Mouse (Mus musculus) retina, postnatal 7 days (tissue): Measurements from ENCODE around the gene Slc5a4a.
A peak's percentile ranks its signal among the peaks of the same experiment; 100 is the strongest.

Experiments used
- DNase-seq: peaks from one replicate; pipeline ENCODE4 v3.0.0-alpha.2; 2012; ENCODE audit warnings: low read depth, low spot score

Gene Slc5a4a

DNA sequence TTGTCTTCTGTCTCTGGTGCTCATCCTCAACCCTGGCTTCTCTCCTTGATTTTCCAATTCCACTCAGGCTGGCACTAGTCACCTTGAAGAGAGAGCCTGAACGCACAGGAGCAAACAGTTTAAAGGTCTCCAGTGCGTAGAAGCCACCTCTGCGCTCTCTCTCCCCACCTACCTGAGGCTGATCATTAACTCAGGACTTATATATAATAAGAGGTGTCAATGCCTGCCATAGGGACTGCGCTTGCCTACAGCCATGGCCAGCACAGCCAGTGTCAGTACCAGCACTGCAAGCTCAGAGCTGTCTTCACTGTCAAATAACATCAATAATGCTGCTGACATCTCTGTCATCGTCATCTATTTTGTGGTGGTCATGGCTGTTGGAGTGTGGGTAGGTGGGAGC lies at the start of gene Slc5a4a:
Gene Slc5a4a, plus strand, starts transcription at position 174 of the 400 bp plus-strand sequence.
- no peak for DNase-seq

DNA sequence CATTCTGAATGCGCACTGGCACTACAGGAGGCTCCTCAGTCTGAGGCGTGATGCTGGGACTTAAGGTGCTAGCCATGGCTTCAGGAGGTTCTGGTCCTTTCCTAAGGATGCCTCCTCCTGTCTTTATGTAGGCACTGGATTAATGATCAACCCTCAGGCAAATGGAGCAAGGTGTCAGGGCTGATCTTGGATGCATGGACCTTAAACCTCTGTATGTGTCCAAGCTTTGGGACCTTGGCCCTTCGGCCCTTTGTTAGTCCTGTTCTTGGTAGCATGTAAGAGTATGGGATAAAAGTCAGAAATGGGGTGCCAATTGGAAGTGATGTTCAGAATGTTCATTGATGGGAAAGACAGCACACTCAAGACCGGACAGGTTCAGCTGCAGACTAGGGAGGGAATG lies 36.4 kb upstream of the Slc5a4a start, which contains the start of gene Slc5a4b:
Gene Slc5a4b, minus strand, starts transcription at position 101 of the 400 bp plus-strand sequence.
- no peak for DNase-seq

DNA sequence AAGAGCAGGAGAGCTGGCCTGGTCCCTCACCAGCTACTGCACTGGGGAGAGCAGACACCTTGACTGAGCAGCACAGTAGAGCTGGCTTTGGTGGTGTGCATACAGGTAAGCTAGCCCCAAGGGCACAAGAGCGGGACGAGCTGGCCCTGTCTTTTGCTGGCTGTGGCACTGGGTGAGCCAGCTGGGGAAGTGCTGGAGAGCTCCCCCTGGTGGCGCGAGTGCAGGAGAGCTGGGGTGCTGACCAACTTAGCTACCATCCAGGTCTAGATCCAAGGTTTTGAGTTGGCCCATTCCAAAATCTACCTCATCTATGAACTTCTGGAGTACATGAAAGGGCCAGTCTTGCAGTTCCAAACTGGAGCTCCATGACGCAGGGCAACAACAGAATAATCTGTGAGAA lies 29.3 kb upstream of the Slc5a4a start:
- DNase-seq, result peak; percentile 16

DNA sequence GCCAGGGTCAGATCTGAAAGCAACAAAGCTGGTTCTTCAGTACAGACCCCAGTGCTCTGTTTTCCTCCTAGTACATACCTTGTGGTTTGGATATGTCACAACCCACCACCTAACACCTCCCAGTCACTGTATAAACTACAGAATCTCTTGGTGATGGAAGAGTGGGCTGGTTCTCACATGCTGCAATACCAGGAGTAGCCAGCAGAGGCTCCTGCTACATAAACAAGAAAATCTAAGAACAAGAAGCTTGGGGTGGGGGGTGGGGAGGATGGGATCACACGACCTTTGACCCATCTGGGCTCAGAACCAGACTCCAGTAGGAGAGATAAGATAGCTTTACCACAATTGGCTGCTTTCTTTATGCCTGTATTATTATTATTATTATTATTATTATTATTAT lies 28.5 kb upstream of the Slc5a4a start:
- peak; percentile 11 for DNase-seq

DNA sequence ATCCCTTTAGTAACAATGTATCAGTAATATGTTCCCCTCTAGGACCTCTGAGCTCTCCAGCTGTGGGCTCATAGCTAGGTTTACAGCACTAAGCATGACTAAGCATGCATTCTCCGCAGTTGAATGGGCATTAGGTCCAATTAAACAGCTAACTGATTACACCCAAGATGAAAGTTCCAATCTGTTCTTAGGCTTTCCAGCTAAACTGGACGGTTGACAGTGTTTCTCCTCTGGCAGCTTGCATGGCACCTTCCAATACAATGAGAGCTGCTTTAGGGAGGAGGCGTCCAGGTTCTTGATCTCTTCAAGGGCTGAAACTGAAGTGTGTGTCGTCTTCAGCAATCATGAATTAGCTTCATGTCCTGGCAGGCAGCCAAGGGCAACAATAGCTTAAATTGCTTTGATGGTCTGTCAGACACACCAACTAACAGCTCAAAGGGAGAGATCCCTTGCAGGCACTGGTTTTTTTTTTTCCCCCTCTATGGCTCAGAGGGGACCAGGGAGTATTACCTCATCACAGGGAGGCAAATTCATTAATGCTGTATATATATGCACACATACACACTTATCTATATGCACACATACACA lies 27.0 kb upstream of the Slc5a4a start:
- no peak for DNase-seq

DNA sequence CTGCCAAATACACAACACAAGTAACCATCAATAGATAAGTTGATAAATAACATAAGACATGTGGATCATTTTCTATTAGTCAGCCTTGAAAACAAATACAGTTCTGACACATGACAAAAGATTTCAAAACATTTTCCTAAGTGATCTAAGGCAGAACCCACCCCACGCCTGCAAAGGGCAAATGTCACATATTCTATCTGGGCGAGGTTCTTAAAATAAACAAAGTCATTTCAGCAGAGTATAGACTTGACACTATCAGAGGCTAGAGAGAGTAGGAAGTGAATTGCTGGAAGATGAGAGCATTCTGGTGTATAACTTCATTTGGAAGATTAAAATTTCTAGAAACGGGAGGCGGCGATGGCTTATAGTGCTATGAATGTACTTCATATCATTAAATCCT lies 25.8 kb upstream of the Slc5a4a start:
- DNase-seq, result no peak

DNA sequence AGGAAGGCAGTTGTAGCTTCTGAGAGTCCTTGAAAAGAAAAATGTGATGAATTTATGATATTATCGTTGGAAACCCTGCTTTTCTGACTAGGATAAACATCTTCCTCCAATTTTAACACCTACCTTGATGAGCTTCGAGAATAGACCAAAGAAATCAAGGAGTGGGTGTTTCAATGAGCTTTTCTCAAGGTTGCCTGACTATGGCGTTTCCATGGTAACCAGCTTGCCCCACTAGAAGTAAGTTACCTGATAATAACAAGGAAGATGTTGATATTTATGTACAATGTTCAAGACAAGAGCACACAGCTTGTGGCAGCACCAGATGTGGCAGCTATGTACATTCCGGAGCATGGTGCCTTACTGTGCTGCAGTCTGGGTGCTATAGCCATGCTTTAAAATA lies 14.7 kb upstream of the Slc5a4a start:
- no peak for DNase-seq

DNA sequence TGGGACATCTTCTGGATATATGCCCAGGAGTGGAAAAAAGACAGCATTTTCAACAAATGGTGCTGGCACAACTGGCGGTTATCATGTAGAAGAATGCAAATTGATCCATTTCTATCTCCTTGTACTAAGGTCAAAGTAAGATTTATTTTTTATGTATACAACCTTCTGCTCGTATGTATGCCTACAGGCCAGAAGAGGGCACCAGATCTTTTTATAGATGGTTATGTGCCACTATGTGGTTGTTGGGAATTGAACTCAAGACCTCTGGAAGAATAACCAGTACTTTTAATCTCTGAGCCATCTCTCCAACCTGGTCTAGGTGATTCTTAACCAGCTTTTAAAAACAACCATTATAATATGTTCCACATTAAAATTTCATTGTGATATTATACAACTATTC lies 10.9 kb upstream of the Slc5a4a start:
- no peak for DNase-seq

DNA sequence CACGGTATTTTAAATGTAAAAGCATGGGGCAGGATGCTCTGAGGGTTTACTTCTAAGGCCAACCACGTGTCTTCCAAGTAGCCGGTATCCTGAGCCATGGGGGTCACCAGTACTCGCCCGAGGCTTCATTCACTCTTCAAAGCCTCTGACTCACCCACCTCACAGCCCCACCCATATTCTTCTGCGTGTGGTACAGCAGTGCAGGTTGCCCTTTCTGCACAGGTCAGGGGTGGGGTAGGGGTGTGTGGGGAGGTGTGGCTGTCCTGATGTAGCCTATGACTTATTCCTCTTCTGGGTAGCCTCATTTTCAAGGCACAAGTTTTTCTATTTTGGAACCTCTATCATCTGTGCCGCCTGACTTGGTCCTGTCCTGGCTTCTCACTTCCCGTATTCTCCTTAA lies 405 bp upstream of the Slc5a4a start:
- DNase-seq, result no peak

DNA sequence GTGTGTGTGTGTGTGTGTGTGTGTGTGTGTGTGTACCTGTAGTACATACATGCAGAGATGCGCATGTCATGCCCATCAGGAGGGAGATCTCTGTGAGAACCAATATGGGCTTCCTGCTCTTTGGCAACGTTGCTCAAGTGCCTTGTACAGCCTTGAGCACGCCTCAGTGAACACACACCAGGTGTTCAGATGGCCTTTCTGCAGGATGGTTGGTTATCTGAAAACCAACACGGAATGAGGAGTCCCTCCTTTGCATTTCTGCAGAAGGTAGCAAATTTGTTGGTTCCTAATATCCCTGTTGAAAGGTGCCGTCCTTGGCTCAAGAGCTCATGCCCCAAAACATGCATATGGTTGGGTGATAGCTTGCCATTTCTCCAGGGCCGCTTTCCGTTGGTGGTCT lies 8.7 kb downstream of the Slc5a4a start:
- no peak for DNase-seq

DNA sequence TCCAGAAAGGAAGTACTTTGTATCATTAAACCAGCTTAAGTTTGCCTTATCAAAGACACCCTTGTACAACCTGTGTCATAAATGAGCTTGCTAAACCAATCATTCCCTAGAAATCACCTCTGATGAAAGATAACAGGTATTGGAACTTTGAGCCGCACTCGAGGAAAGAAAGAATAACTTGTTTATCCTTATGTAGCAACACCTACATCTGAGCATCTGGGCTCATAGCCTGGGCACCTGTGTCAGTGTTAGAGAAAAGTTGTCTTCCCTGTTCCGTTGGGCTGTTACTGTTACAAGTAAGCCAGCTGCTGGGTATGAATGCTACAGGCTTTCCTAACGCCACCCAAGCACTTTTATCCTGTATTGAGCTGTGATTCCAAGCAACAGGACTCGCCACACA lies 10.3 kb downstream of the Slc5a4a start:
- DNase-seq, result no peak

DNA sequence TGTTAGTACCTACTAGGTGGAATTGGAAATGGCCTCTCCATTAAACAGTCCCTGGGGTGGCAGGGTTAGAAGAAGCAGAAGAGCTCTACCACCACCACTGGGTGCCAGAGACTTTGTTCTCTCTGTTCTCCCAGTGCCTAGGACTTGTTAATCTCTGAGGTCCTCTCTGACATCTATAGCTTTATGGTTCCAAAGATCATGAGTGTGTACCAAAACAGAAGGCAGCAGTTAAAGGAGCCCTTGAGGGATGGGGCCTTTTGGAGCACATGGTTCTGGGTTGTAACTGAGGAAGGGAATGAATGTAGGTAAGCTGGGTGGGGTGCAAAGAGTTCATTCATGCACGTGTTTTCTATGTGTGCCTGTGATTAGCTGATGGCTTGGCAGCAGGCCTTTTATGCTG lies 10.8 kb downstream of the Slc5a4a start:
- no peak for DNase-seq

DNA sequence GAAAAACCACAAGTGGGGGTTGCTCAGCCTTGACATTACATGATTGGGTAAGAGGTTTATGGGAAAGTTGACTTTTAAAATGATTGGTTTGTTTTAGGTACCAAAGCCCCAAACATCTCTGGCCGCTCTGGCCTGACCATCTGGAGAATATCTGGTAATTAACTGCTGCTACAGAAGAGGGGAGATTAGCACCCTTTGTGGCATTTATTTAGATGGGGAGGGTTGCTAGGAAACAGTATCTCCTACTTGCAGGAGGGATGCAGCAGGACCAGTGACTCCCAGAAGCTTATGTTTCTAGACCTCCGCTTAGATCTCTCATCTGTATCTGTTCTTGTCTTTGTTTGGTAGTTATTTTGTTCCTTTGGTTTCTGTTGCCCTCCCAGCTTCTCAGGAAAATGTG lies 27.6 kb downstream of the Slc5a4a start:
- DNase-seq, result no peak

DNA sequence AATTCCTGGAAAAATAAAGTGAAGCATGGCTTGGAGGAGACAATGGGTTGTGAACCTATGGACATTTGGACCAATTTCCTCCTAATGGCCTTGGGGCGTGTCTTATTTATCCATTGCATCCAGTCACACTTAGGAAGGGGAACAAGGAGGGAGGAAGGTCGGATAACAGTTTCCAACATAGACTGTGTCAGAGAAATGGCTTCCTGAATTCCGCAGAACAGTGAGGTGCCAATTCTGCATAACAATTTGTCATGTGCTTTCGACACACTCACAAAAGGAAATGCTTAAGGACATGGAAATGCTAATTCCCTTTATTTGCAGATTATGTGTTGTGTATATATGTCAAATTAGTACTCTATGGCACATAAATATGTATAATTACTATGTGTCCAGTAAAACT lies 38.0 kb downstream of the Slc5a4a start:
- no peak for DNase-seq

DNA sequence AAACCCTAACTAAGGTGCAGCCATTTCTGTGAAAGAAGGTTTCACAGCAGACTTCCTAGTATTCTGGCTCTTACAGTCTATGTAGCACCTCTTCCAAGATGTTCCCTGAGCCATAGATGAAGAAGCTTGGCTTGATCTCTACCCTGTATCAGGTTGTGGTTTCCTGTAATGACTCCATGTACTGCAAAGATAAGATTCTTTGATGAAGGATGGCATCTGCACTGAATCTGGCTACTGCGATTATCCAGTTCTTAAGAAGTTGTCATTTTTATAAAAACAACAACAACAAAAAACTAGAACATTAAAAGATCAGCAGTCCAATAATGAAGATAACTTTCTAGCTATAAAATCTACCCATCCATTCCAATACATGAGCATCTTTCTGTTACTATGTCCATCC lies 40.8 kb downstream of the Slc5a4a start:
- DNase-seq, result no peak

DNA sequence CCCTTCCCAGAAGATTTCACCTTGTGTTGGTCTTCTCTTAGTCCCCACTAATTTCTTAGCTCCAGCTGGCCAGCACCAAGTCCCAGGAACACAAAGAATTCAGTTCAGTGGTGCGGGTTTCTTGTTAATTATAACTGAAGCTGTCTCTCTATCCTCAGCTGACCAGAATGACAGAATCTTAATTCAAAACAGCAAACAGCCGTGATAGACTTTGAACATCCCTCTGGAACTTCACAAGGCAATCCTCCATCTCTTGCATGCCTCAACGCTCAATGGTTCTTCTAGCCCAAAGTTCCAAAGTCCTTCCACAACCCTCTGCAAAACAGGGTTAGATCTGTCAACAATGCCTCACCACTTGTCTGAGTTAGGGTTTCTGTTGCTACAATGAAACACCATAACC lies 54.2 kb downstream of the Slc5a4a start:
- DNase-seq, result no peak

DNA sequence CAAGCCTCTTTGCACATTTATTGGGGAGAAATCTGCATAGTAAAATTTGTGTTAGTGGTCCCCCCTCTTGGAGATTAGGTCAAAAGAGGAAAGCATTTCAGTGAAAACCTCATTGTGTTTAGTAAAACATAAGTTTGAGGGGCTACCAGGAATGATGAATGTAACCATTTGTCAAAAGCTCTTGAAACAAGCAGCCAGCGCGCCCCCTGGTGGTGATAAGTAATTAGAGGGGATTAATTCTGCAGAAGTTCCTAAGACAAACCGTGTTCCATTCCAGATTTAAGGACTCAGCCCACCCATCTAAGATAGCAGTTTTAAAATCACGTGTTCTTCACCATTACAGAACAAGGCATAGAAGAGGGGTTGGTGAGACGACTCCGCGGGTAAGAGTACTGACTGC lies 54.7 kb downstream of the Slc5a4a start:
- DNase-seq, result peak; percentile 62

DNA sequence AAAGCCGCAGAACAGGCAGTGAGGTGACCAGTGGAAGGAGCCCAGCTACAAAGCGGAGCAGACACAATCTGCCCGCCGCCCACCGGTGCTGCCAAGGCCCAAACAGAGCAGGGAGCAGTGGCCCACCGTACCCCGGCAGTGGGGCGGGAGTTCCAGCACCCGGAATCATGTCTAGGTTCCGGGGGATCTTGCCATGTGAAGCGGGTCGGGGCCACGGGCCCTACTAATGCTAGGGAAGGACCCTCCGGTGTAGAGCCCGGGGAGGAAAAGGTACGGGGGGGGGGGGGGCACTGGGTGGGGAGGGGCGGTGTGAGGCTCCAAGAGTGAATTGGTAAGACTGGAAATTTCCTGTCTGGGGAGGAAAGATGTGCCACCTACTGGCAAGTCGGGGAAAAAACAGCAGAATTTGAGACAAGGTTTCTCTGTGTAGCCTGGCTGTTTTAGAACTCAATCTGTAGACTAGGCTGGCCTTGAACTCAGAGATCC lies 56.6 kb downstream of the Slc5a4a start:
- DNase-seq, result peak; percentile 6

DNA sequence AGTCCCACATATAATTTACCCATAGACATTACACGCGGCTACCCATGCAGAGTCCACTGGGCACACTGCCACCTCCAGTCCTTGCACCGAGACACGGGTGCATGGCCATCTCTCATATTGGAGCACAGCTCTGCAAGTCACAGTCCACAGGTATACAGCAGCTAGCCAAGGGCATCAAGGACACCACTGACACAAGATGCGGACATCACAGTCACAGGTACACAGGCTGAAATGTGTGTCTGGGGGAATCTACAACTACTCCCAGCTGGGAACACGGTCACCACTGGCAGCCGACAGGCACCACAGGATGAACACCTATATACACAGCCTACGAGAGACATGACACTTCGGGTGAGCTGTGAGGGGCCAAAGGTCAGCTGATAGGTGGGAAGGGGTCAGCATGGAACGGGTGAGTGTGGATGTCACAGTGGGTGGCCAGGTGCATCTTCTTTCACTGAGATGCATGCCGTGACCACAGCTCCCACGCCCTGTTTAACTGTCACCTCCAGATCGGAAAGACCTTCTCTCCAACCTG lies 60.1 kb downstream of the Slc5a4a start:
- no peak for DNase-seq

DNA sequence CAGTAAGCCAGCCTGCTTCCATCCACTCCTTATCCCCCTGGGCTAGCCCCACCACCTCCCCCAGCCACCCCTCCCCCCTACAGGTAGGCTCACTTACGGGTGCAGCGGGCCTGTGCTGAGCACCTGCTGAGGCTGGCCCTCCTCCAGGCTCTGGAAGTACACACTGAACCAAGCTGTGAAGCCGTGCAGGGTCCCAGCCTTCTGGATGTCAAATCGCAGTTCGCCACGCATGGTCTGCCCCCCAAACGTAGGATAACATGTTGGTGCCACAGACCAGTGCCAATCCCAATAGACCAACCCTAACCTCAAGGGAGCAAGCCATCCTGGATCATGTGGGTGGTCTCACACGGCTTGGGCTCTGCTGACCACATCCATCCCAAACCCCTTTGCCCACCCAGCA lies 62.0 kb downstream of the Slc5a4a start:
- DNase-seq, result no peak

DNA sequence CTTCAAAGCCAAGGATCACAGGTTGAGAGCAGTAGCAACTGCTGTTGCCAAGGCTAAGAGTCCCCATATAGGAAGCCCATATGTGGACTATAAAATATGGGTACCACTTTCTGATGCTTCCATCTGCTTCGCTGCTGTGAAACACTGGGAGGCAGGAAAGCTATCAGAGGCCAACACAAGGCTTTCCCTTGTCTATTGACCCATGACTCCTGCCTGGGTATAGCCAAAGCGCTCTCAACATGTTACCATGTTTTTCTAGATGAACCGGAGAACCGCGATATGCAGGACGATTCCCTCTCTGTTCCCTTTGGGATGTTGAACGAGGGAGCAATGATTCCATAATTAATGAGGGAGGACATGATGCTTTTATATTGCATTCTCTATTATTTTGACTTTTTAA lies 63.6 kb downstream of the Slc5a4a start:
- DNase-seq, result no peak

DNA sequence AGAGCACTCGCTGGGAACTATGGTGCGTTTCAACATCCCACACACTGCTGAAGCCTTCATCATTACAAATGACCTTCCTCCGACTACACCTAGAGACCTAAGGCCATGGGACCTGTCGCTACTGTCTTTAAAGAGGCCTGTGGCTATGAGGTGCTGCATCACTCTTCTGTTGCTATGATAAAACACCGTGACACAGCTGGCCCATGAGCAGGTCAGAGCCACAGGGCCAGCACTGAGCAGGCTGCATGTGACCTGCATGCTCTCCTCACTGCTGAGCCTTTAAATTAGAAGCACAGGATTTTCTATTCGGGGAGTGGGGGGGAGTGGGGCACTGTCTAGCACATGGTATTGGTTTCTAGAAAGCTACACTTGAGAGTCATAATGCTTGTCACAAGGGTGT lies 64.9 kb downstream of the Slc5a4a start:
- DNase-seq, result no peak

DNA sequence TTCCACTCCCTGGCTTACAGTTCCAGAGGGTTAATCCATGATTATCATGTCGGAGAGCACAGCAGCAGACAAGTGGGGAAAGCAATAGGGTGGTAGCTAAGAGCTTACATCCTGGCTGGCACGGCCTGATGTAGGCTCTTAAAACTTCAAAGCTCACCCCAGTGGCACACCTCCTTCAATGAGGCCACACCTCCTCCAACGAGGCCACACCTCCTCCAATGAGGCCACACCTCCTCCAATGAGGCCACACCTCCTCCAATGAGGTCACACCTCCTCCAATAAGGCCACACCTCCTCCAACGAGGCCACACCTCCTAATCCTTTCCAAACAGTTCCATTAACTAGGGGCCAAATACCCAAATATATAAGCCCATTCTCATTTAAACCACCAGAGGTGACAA lies 66.9 kb downstream of the Slc5a4a start:
- no peak for DNase-seq

DNA sequence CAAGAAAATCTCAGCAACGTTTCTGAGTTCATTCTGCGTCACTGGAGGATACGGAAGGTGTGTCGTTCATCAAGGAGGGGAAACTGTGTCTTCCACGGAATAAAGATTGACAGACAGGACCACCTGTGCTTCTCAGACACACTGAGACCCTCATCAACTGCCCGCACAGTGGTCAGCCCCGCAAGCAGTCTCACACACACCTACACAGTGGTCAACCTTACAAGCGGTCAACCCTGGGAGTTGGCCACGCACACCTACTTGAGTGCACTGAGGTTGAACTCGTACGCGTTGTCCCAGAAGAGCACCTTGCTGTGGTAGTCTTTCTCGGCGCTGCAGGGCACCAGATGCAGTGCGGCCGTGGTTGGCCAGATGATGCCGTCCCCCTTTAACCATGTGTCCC lies 69.8 kb downstream of the Slc5a4a start:
- DNase-seq, result no peak
